Mouse (Mus musculus) effector memory CD4-positive, alpha-beta T cell, adult 7 months (primary cell): ENCODE measurements around the gene Rhod. TPM values are rescaled to one million over a fixed set of nuclear protein-coding genes. Genes with fewer than 3 reads are reported as not detected.

Source experiments
- polyA plus RNA-seq: library from polyadenylated mRNA; unstranded; fragments of 100-300 nt; shearing (Covaris generic); gene quantifications from one replicate; pipeline ENCODE4 v1.2.1, GENCODE M21; 2017

Rhod gene
- 6.9 TPM for polyA plus RNA-seq

GRCm38 (mm10) chr19:4439161-4439801, at the start of gene Rhod:
Gene Rhod (minus strand): TSS chr19:4439432.

GRCm38 (mm10) chr19:4477345-4478189, 38.3 kb upstream of the Rhod start, which contains the start of gene Syt12:
Gene Syt12 (minus strand): TSS chr19:4477447.

GRCm38 (mm10) chr19:4397798-4398629, 41.2 kb downstream of the Rhod start, which contains the start of gene Kdm2a:
Gene Kdm2a (minus strand): TSS chr19:4398285.

Other genes starting within 250 kb of the Rhod start
- gene Tbc1d10c, start 248.1 kb downstream of the Rhod start, polyA plus RNA-seq, result 416 TPM
- 774 TPM for gene Ppp1ca, start 247.4 kb downstream of the Rhod start, polyA plus RNA-seq
- gene Rad9a, start 237.8 kb downstream of the Rhod start, polyA plus RNA-seq, result 28.5 TPM
- 40.7 TPM for gene Clcf1, start 225.2 kb downstream of the Rhod start, polyA plus RNA-seq
- gene AC109138.7, start 225.1 kb downstream of the Rhod start, polyA plus RNA-seq, result not detected
- gene Pold4, start 207.5 kb downstream of the Rhod start, polyA plus RNA-seq, result 59.6 TPM
- 0.32 TPM for gene Ssh3, start 170.3 kb downstream of the Rhod start, polyA plus RNA-seq
- gene Ankrd13d, start 156.3 kb downstream of the Rhod start, polyA plus RNA-seq, result 7.9 TPM
- gene Grk2, start 133.2 kb downstream of the Rhod start, polyA plus RNA-seq, result 205 TPM
- gene Kdm2a, start 41.1 kb downstream of the Rhod start, polyA plus RNA-seq, result 59.0 TPM
- 0.51 TPM for gene Syt12, start 38.0 kb upstream of the Rhod start, polyA plus RNA-seq
- not detected for gene 2010003K11Rik, start 59.2 kb upstream of the Rhod start, polyA plus RNA-seq
- gene Pcx, start 71.0 kb upstream of the Rhod start, polyA plus RNA-seq, result 3.2 TPM
- gene Lrfn4, start 176.2 kb upstream of the Rhod start, polyA plus RNA-seq, result 0.69 TPM
- gene Rce1, start 186.2 kb upstream of the Rhod start, polyA plus RNA-seq, result 78.0 TPM